Mouse (Mus musculus): Measurements from ENCODE around the gene M6pr. TPM values are rescaled to one million over a fixed set of nuclear protein-coding genes. Genes with fewer than 3 reads are reported as not detected.
A peak's percentile ranks its signal among the peaks of the same experiment; 100 is the strongest.

M6pr gene
- polyA plus RNA-seq, 1 experiment from 2014 or later, result 75.1 TPM

GRCm38 (mm10) chr6:122325361-122325975 lies 16.9 kb downstream of the M6pr start:
- Histone ChIP-seq H3K27ac (no peak overlapping the region), H3K36me3 (peaks cover 63% of the 10 kb centered on the region), H3K4me2 (replicated peaks) (no peak overlapping the region), H3K4me3 (no peak overlapping the region), H3K9ac (no peak overlapping the region), H3K9me3 (no peaks in the 10 kb centered on the region), H3K4me1 (no peaks in the 10 kb centered on the region), H3K27me3 (no peaks in the 10 kb centered on the region)
- ATAC-seq (ENCODE audit: insufficient number of reproducible peaks, insufficient read depth, low FRiP score, low TSS enrichment), result no peak
- 86% methylated on average over 6 of the region's 6 CpGs for WGBS

GRCm38 (mm10) chr6:122333081-122333612 lies 24.6 kb downstream of the M6pr start:
- Histone ChIP-seq H3K9ac (no peak overlapping the region), H3K36me3 (peaks cover 62% of the 10 kb centered on the region), H3K4me2 (replicated peaks) (no peak overlapping the region), H3K4me3 (no peak overlapping the region), H3K4me1 (peaks cover 8% of the 10 kb centered on the region), H3K9me3 (no peaks in the 10 kb centered on the region), H3K27me3 (no peaks in the 10 kb centered on the region), H3K27ac (no peak overlapping the region)
- 90% methylated on average over 13 of the region's 13 CpGs for WGBS
- ATAC-seq (ENCODE audit: insufficient number of reproducible peaks, insufficient read depth, low FRiP score, low TSS enrichment), result no peak

GRCm38 (mm10) chr6:122334786-122335340 lies 26.3 kb downstream of the M6pr start:
- Histone ChIP-seq H3K4me3 (no peak overlapping the region), H3K4me2 (replicated peaks) (no peak overlapping the region), H3K27ac (no peak overlapping the region), H3K27me3 (no peaks in the 10 kb centered on the region), H3K9me3 (no peaks in the 10 kb centered on the region), H3K9ac (no peak overlapping the region), H3K4me1 (peaks cover 14% of the 10 kb centered on the region), H3K36me3 (peaks cover 46% of the 10 kb centered on the region)
- WGBS, result 83% methylated on average over 7 of the region's 7 CpGs
- ATAC-seq (ENCODE audit: insufficient number of reproducible peaks, insufficient read depth, low FRiP score, low TSS enrichment), result no peak

- Histone ChIP-seq H3K4me3 (no peak overlapping the region), H3K9ac (no peak overlapping the region), H3K36me3 (peaks cover 31% of the 10 kb centered on the region), H3K9me3 (no peaks in the 10 kb centered on the region), H3K27ac (no peak overlapping the region; the same call in 1 of the 2 replicates), H3K4me1 (peaks cover 17% of the 10 kb centered on the region), H3K27me3 (no peaks in the 10 kb centered on the region), H3K4me2 (replicated peaks) (peak overlapping the region; percentile 21)
- no peak for ATAC-seq (ENCODE audit: insufficient number of reproducible peaks, insufficient read depth, low FRiP score, low TSS enrichment)
- WGBS, result 59% methylated on average over 6 of the region's 6 CpGs
These were observed 29.0 kb downstream of the M6pr start for GRCm38 (mm10) chr6:122337546-122337945.

- Histone ChIP-seq H3K4me1 (peaks cover 17% of the 10 kb centered on the region), H3K27ac (peak overlapping the region; percentile 96), H3K27me3 (no peaks in the 10 kb centered on the region), H3K4me2 (replicated peaks) (peak overlapping the region; percentile 59), H3K9me3 (no peaks in the 10 kb centered on the region), H3K4me3 (peak overlapping the region; percentile 75), H3K36me3 (peaks cover 15% of the 10 kb centered on the region), H3K9ac (peak overlapping the region; percentile 72)
- WGBS, result under 1% methylated on average over 40 of the region's 51 CpGs
- ATAC-seq (ENCODE audit: insufficient number of reproducible peaks, insufficient read depth, low FRiP score, low TSS enrichment), result peak; percentile 79
These were observed 30.6 kb downstream of the M6pr start for GRCm38 (mm10) chr6:122339047-122339647.

- H3K36me3 ChIP-seq, result peaks cover 10% of the 10 kb centered on the region; the same call in 1 of the 2 replicates
- H3K27ac ChIP-seq, result peak overlapping the region; percentile 96
- H3K4me2 ChIP-seq (replicated peaks), result peak overlapping the region; percentile 59
- peaks cover 17% of the 10 kb centered on the region for H3K4me1 ChIP-seq
- H3K27me3 ChIP-seq, result no peaks in the 10 kb centered on the region
- peak; percentile 80 for ATAC-seq (ENCODE audit: insufficient number of reproducible peaks, insufficient read depth, low FRiP score, low TSS enrichment)
- H3K9me3 ChIP-seq, result no peaks in the 10 kb centered on the region
- peak overlapping the region; percentile 75 for H3K4me3 ChIP-seq
- peak overlapping the region; percentile 72 for H3K9ac ChIP-seq
- under 1% methylated on average over 35 of the region's 71 CpGs for WGBS
These were observed 31.3 kb downstream of the M6pr start for GRCm38 (mm10) chr6:122339648-122340341.

GRCm38 (mm10) chr6:122340349-122341000 lies 32.0 kb downstream of the M6pr start, which contains the start of gene Phc1:
Gene Phc1 (minus strand): TSS chr6:122340561.
- 1% methylated on average over 17 of the region's 17 CpGs for WGBS
- Histone ChIP-seq H3K27ac (peak within 1 kb of the TSS; percentile 96), H3K9ac (peak within 1 kb of the TSS; percentile 72), H3K9me3 (no peaks in the 10 kb centered on the region), H3K36me3 (peaks cover 7% of the 10 kb centered on the region; the same call in 1 of the 2 replicates), H3K4me1 (peaks cover 17% of the 10 kb centered on the region), H3K4me3 (peak within 1 kb of the TSS; percentile 75), H3K27me3 (no peaks in the 10 kb centered on the region), H3K4me2 (replicated peaks) (peak within 1 kb of the TSS; percentile 59)
- no peak for ATAC-seq (ENCODE audit: insufficient number of reproducible peaks, insufficient read depth, low FRiP score, low TSS enrichment)

GRCm38 (mm10) chr6:122341038-122341810 lies 32.7 kb downstream of the M6pr start:
- H3K27me3 ChIP-seq, result no peaks in the 10 kb centered on the region
- ATAC-seq (ENCODE audit: insufficient number of reproducible peaks, insufficient read depth, low FRiP score, low TSS enrichment), result no peak
- peak overlapping the region; percentile 96; the same call in 1 of the 2 replicates for H3K27ac ChIP-seq
- peaks cover 17% of the 10 kb centered on the region for H3K4me1 ChIP-seq
- H3K9me3 ChIP-seq, result no peaks in the 10 kb centered on the region
- peaks cover 3% of the 10 kb centered on the region; the same call in 1 of the 2 replicates for H3K36me3 ChIP-seq
- peak overlapping the region; percentile 59 for H3K4me2 ChIP-seq (replicated peaks)
- no peak overlapping the region for H3K4me3 ChIP-seq
- WGBS, result 43% methylated on average over 7 of the region's 7 CpGs
- no peak overlapping the region for H3K9ac ChIP-seq

- WGBS, result 17% methylated on average over 5 of the region's 5 CpGs
- Histone ChIP-seq H3K27ac (no peak overlapping the region), H3K4me2 (replicated peaks) (no peak overlapping the region), H3K27me3 (no peaks in the 10 kb centered on the region), H3K9ac (no peak overlapping the region), H3K4me1 (peaks cover 16% of the 10 kb centered on the region), H3K4me3 (no peak overlapping the region), H3K9me3 (no peaks in the 10 kb centered on the region), H3K36me3 (no peaks in the 10 kb centered on the region)
- no peak for ATAC-seq (ENCODE audit: insufficient number of reproducible peaks, insufficient read depth, low FRiP score, low TSS enrichment)
These were observed 33.6 kb downstream of the M6pr start for GRCm38 (mm10) chr6:122342125-122342524.

GRCm38 (mm10) chr6:122343719-122344118 lies 35.2 kb downstream of the M6pr start:
- H3K9ac ChIP-seq, result no peak overlapping the region
- no peak overlapping the region for H3K4me3 ChIP-seq
- no peak overlapping the region for H3K4me2 ChIP-seq (replicated peaks)
- 69% methylated on average over 10 of the region's 10 CpGs for WGBS
- H3K9me3 ChIP-seq, result no peaks in the 10 kb centered on the region
- no peaks in the 10 kb centered on the region for H3K27me3 ChIP-seq
- no peak for ATAC-seq (ENCODE audit: insufficient number of reproducible peaks, insufficient read depth, low FRiP score, low TSS enrichment)
- no peaks in the 10 kb centered on the region for H3K36me3 ChIP-seq
- H3K27ac ChIP-seq, result no peak overlapping the region
- peaks cover 3% of the 10 kb centered on the region; the same call in 1 of the 2 replicates for H3K4me1 ChIP-seq

Measured in embryonic facial prominence, embryonic 12.5 days (tissue).